Mouse (Mus musculus) cerebellum, adult 18-20 months (tissue): Measurements from ENCODE around the gene Cd247.

Experiments
- DNase-seq, 2 experiments: peaks; one replicate each; pipeline ENCODE4 v3.0.0; 2021

Cd247 gene

GRCm38 (mm10) chr1:165855759-165856545 lies 67.5 kb downstream of the Cd247 start:
- DNase-seq: no peak

DNA sequence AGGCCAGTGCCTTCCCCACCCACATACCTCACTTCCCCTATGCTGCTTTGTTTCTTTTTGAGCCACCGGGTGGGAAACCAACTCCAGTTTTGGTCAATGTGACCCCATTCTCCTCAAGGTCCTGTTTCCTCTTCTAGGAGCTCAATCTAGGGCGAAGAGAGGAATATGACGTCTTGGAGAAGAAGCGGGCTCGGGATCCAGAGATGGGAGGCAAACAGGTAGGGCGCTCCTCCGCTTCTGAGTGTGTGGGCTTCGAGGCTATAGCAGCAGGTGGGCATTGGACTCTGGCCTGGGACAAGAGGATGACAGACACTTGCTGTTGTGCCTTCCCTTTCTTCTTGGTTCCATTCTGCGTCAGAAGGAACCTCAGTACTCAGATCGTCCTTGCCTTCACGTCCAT lies 68.8 kb downstream of the Cd247 start:
- DNase-seq: no peak

DNA sequence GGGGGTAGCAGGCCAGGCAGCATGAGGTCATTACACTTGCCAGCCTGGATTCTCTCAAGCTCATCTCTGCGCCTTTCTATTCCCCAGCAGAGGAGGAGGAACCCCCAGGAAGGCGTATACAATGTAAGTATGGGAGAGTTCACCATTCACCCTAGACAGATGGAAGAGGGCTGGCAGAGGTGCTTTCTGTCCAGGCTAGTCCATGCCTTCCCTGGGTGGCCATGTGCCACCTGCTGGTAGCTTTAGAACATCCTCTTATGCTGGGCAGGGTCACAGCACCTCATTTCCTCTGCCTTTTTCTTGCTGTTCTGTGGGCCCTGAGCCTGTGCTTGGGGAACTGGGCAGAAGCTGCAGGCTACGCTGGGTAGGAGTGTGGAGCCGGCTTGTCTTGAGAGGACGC lies 69.9 kb downstream of the Cd247 start:
- no peak for DNase-seq

DNA sequence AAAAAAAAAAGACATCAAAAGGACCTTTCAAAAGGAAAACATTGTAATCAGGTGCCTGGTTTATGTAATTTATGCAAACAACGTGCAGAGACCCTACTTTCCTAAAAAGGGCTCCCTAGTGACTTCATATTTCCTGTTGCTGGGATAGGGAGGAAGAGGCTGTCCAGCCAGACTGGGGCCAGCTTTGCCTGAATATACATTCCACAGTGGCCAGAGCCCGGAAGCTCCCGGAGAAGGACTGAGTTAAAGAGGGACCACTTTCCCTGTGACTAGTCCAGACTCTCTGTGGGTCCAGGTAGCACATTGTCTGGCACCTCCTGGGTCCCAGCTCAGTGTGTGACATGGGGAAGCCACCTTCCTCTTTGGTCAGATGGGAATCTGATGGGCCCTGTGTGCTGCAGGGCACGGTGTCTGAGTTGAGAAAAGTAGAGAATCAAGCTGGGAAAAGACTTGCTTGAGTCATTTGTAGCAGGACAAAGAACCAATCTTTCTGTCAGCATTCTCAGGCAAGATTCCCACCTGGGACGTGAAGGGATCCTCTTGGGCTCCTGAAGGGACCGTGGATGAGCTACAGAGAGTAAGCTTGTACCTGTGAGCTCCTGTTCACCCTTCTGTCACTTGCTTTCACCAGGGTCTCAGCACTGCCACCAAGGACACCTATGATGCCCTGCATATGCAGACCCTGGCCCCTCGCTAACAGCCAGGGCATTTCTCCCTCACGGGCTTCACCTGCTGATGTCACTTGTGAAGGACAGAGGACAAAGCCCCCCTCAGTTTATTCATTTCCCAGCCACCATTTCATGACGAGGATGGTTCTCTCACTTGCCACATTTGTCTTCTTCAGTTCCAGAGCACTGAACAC lies 72.1 kb downstream of the Cd247 start:
- no peak for DNase-seq

DNA sequence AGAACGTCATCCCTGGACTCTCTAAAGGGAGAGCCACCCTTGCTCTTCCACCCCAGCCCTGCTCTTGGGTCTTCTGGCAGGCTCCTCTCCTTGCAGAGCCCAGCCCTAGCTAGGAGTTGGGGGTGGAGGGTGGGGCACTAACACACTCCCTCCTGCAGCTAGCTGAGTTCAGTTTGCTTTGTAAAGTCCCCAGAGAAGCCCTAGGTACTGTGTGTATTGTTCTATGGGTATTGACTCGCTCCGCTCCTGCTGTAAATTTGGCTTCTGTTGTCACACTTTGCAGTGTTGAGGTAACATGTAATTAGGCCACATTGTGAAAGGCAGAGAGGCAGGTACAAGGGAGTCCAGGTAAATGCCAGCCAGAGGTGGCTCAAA lies 72.7 kb downstream of the Cd247 start:
- no peak for DNase-seq

GRCm38 (mm10) chr1:165862059-165862458 lies 73.6 kb downstream of the Cd247 start:
- DNase-seq: no peak

- no peak for DNase-seq
Measured at GRCm38 (mm10) chr1:165864864-165865795, 76.6 kb downstream of the Cd247 start.

DNA sequence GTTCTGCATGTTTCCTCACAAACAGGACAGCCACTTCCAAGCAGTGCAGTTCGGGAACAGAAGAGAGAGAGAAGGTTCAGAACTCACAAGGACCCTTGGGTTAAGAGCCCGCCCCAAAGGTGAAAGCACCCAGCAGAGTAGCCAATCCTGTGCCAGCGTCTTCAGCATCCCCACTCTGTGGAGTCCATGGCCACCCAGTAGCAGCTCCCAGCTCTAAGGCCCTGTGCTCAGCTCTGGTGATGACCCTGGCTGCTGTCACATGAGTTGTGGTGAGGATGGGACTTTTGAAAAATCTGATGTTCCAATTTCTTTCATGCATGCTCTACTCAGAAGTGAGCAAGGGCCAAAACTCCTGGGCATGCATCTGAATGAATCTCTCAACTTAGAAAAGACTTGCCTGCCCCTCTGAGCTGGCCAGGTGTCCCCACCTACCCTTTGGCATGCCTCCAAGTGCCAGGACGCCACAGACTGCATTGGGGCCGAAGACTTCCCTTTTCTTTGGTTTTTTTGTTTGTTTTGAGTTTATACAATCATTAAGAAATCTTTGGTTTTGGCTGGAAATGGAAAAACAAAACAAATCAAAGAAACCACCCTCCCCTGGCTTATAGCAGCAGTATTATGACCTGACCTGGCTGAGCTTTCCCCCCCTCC lies 78.3 kb downstream of the Cd247 start:
- DNase-seq: no peak

DNA sequence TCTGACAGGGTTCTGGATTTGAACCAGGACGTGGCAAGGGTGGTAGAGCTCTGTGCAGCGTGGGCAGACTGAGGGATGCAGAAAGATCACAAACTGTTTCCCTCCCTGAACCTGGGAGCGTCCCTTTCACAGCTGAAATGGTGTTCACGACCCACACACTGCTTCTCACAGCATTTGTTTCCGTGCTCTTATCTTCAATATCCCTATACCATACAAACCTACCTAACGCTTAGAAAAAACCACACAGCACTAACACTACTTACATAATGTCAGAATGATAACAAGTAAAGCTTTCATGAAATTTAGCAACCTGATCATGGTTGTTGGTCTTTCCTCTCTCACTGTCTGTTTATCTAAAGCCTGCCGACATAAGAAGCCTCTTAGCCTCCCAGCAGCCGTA lies 80.2 kb downstream of the Cd247 start:
- no peak for DNase-seq

DNA sequence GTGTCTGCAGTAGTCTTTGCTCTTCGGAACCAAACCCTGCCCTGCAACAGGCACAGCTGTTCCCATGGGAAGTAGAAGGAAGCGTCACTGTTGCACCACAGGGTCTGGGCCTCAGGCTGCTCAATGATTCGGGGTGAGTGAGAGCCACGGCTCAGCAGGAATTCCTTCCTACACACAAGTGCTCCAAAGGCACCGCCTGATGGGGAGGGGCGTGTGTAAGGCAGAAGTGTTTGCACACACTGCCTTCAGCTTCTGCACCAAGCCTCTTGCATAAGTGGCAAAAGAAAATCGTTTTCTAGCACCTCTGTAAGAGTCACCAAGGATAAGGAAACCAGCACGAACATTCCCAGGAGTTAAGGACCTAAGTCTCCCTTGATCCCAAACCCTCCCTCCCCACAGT lies 86.2 kb downstream of the Cd247 start:
- DNase-seq: no peak

GRCm38 (mm10) chr1:165875520-165876284 lies 87.2 kb downstream of the Cd247 start:
- DNase-seq: no peak

DNA sequence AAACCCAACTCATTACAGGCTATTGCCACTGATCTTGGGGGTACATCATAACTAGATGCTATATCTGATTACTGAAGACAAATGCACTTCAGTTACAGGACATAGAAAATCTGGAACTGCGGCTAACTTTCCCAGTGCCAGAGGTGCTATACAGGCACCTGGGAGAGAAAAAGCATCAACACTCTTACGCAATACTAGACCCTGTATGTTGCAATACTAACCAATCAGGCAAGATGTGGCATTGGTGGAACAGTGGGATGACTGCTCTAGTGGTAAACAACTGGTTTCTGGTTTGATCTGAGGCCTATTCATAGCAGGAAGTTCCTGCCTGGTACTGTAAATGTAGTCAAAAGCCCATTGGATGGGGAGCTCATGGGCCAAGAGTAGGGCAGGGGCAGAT lies 90.3 kb downstream of the Cd247 start:
- DNase-seq: no peak

- peak; percentile 32 to 66 for DNase-seq
Measured at GRCm38 (mm10) chr1:165882146-165882900, 93.8 kb downstream of the Cd247 start.

DNA sequence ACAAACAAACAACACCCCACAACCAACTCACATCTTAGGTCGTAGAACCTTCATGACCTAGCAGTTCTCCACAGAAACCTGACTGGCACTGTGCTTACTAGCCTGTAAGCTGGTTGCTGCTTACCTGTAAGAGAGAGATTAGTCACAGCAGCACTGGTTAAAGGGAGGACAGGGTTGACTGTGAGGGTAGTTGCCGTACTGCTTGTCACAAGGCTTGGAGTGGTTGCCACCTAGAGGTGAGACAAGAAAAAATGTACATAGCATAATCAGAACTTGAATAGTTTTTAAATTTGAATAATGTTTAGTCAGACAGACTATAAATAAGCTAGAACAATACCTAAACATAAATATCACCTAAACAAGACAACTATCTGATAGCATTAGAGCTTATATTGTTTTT lies 103.2 kb downstream of the Cd247 start:
- DNase-seq: no peak

DNA sequence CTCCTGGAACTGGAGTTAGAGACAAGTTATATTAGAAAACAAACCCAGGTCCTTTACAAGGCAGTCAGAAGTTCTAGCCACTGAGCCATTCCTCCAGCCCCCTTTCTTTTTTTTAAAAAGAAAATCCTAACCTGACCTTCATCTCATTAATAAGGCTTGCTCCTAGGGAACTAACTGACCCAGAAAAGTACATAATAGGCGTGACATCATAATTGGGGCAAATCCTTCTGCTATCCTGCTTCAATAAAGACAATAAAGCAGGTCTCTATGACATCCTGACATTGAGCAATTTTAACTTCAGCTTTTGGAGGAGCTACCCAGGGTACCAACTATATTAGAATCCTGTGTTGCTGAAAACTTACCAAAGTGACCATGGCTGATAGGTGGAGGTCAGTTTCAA lies 115.1 kb downstream of the Cd247 start:
- no peak for DNase-seq

DNA sequence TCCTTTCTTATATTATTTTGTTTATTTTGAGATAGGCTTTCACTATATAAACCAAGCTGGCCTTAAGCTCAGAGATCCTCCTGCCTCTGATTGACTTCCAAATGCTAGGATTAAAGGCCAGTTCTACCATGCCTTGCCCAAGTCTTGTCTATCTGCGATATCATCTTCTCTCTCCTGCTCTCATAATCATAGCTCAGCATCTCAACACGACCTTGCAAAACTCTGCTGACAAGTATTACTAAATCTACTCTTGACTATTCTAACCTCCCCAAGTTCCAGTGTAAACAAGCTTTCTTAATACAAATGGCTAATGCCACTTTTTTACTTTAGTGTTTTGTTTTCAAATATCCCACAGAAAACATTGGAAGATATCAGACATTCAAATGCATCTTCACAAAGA lies 119.7 kb downstream of the Cd247 start:
- DNase-seq: no peak

DNA sequence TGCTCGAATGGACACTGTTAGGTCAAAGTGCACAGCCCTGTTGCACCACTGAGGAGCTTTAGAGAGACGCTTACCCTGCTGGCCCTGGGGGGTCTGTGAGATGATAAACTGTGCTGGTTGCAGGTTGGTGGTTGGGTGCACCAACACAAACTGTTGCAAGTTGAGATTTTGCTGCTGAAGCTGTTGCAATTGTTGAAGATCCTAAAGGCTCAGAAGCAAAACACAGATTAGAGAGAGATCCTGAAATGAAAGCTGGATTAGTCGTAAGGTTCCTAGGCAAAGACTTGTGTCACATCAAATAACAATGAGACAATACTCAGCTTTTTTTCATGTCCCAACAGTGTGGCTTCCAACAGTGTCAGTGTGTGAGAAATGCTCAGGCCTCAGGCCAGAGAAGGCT lies 120.3 kb downstream of the Cd247 start:
- peak in 1 of 2 experiments; percentile 15 for DNase-seq

- peak; percentile 81 to 85 for DNase-seq
Measured at GRCm38 (mm10) chr1:165909471-165909870, 121.0 kb downstream of the Cd247 start.

DNA sequence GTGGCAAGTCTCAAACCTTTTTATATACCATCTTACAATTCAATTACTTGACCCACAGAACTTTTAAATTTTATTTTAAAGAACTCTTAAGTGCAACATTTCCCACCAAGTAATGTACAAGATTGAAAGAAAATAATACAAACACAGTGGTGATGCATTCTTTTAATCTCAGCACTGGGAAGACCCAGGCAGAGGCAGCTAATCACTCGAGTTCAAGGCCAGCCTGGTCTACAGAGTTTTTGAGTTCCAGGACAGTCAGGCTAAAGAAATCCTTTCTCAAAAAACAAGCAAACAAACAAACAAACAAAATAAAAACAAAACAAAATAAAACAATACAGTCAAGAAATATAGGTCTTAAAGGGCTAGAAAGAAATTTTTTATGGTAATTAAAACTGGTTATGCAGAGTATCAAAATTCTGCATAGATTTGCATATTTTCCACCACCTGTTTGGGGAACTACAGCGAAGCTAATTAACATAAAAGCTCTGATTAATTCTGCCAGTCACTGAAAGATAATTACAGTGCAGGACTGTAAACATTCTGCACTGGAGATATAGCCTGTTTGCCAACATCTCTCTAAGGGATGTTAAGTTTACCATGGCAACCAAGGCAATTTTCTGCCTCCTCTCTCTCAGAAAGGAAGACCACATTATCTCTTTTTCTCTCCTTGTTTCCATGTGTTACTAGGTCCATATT lies 125.4 kb downstream of the Cd247 start:
- no peak for DNase-seq

GRCm38 (mm10) chr1:165914416-165914801 lies 125.9 kb downstream of the Cd247 start:
- no peak for DNase-seq
